Mouse (Mus musculus) C2C12 (cell line): ENCODE measurements around the gene Phf10.

Source experiments
- CEBPB ChIP-seq: IDR thresholded peaks from one replicate; pipeline ENCODE4 v1.6.1; 2011; ENCODE audit warnings: low read depth, mild to moderate bottlenecking, control low read depth, moderate library complexity
- CTCF ChIP-seq: IDR thresholded peaks from one replicate; pipeline ENCODE4 v1.5.1; 2011; ENCODE audit not compliant: control insufficient read depth, insufficient read depth, insufficient read length
- MAX ChIP-seq: IDR thresholded peaks from one replicate; pipeline ENCODE4 v1.6.1; 2011; ENCODE audit warnings: mild to moderate bottlenecking, control low read depth
- MYOD1 ChIP-seq: IDR thresholded peaks from one replicate; pipeline ENCODE4 v1.6.1; 2011; ENCODE audit warnings: low read depth; ENCODE audit not compliant: control insufficient read depth, insufficient read length
- MYOG ChIP-seq: IDR thresholded peaks from one replicate; pipeline ENCODE4 v1.6.1; 2011; ENCODE audit not compliant: control insufficient read depth, insufficient read length; ENCODE audit errors: extremely low read depth
- USF1 ChIP-seq: IDR thresholded peaks from one replicate; pipeline ENCODE4 v1.6.1; 2011; ENCODE audit warnings: low read depth, mild to moderate bottlenecking, control low read depth, moderate library complexity

DNA sequence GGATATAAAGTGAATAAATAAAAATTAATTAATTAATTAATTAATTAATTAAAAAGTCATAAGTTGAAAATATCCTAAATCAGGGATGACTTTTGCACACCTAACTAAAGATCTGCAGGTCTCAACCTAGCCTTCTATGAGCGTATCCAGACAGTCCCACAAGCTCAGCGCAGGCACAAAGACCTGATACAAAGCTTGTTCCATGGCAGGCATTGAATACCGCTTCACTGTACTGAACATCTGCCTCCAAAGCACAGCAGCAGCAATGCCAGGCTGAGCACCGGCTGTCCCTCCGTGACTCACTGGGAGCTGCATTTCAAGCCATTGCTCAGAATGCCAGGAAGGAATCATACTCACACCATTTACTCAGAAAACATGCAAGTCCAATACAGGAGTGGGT is 50.3 kb downstream of the Phf10 start:
- no peak for TF ChIP-seq CTCF
- no peak for TF ChIP-seq CEBPB
- TF ChIP-seq MYOD1, result no peak
- TF ChIP-seq USF1, result no peak
- TF ChIP-seq MYOG, result no peak
- no peak for TF ChIP-seq MAX
